Mouse (Mus musculus) kidney, postnatal 14 days (tissue): ENCODE results near the gene Sfmbt1.
"Not testable (repeated sequence)": the region's sequence is repeated elsewhere in the genome, so short reads cannot be mapped to it uniquely, and the experiment has no call there.

ENCODE experiments used
- DNase-seq: peaks from one replicate; pipeline ENCODE4 v3.0.0; 2022; ENCODE audit warnings: mixed read lengths

Gene Sfmbt1

GRCm38 (mm10) chr14:30718696-30719095 is 4.0 kb downstream of the Sfmbt1 start:
- DNase-seq = not testable (repeated sequence)

- DNase-seq = no peak
Observed at GRCm38 (mm10) chr14:30719514-30719913, 4.9 kb downstream of the Sfmbt1 start.

- DNase-seq = no peak
Observed at GRCm38 (mm10) chr14:30721850-30722249, 7.2 kb downstream of the Sfmbt1 start.

- DNase-seq = no peak
Observed at GRCm38 (mm10) chr14:30722406-30722805, 7.8 kb downstream of the Sfmbt1 start.

- no peak for DNase-seq
Observed at GRCm38 (mm10) chr14:30731896-30732295, 17.2 kb downstream of the Sfmbt1 start.

- no peak for DNase-seq
Observed at GRCm38 (mm10) chr14:30734665-30735064, 20.0 kb downstream of the Sfmbt1 start.

GRCm38 (mm10) chr14:30735810-30736209 is 21.2 kb downstream of the Sfmbt1 start:
- no peak for DNase-seq

GRCm38 (mm10) chr14:30736413-30736812 is 21.8 kb downstream of the Sfmbt1 start:
- no peak for DNase-seq

- no peak for DNase-seq
Observed at GRCm38 (mm10) chr14:30743891-30744290, 29.2 kb downstream of the Sfmbt1 start.

- no peak for DNase-seq
Observed at GRCm38 (mm10) chr14:30746160-30746559, 31.5 kb downstream of the Sfmbt1 start.

- DNase-seq = no peak
Observed at GRCm38 (mm10) chr14:30757239-30757638, 42.6 kb downstream of the Sfmbt1 start.

- DNase-seq = no peak
Observed at GRCm38 (mm10) chr14:30761211-30761610, 46.6 kb downstream of the Sfmbt1 start.

- no peak for DNase-seq
Observed at GRCm38 (mm10) chr14:30762131-30762903, 47.7 kb downstream of the Sfmbt1 start.

GRCm38 (mm10) chr14:30762904-30763568 is 48.4 kb downstream of the Sfmbt1 start:
- DNase-seq = no peak

GRCm38 (mm10) chr14:30784614-30785013 is 70.0 kb downstream of the Sfmbt1 start:
- no peak for DNase-seq

GRCm38 (mm10) chr14:30789471-30789870 is 74.8 kb downstream of the Sfmbt1 start:
- DNase-seq = no peak

- no peak for DNase-seq
Observed at GRCm38 (mm10) chr14:30792871-30793270, 78.2 kb downstream of the Sfmbt1 start.

- no peak for DNase-seq
Observed at GRCm38 (mm10) chr14:30801756-30802155, 87.1 kb downstream of the Sfmbt1 start.

GRCm38 (mm10) chr14:30821136-30821535 is 106.5 kb downstream of the Sfmbt1 start:
- no peak for DNase-seq

- DNase-seq = no peak
Observed at GRCm38 (mm10) chr14:30824456-30824995, 109.9 kb downstream of the Sfmbt1 start.

- DNase-seq = no peak
Observed at GRCm38 (mm10) chr14:30825021-30825475, 110.4 kb downstream of the Sfmbt1 start.

- DNase-seq = peak; percentile 93
Observed at GRCm38 (mm10) chr14:30825476-30826131, 111.0 kb downstream of the Sfmbt1 start, which contains the start of gene Tmem110. TSS of gene Tmem110 (plus strand) at chr14:30825590.
